Mouse (Mus musculus) thymus, adult 2 months (tissue): ENCODE data around the gene Iglon5. TPM values are rescaled to one million over a fixed set of nuclear protein-coding genes. Genes with fewer than 3 reads are reported as not detected.

Source experiments
- DNase-seq: peaks from one replicate; pipeline ENCODE4 v3.0.0; 2021
- H3K27ac ChIP-seq: fragments of 200-500 bp; 2 replicates; pipeline ENCODE4 v1.5.1; 2012; ENCODE audit warnings: low read length, control low read depth; ENCODE audit not compliant: control insufficient read depth, insufficient read depth
- H3K27me3 ChIP-seq: fragments of 200-500 bp; 2 replicates; pipeline ENCODE4 v1.6.1; 2012; ENCODE audit warnings: mild to moderate bottlenecking, low read length, moderate library complexity, mixed read lengths; ENCODE audit not compliant: control insufficient read depth, insufficient read depth
- H3K36me3 ChIP-seq: fragments of 200-500 bp; 2 replicates; pipeline ENCODE4 v1.6.1; 2012; ENCODE audit warnings: mild to moderate bottlenecking, low read length, moderate library complexity; ENCODE audit not compliant: control insufficient read depth, insufficient read depth
- H3K4me1 ChIP-seq: fragments of 200-500 bp; replicated peaks from 2 replicates; pipeline ENCODE4 v1.6.1; 2012; ENCODE audit warnings: low read length; ENCODE audit not compliant: control insufficient read depth, insufficient read depth
- H3K4me3 ChIP-seq: fragments of 200-500 bp; 2 replicates; pipeline ENCODE4 v1.5.1; 2012; ENCODE audit warnings: mild to moderate bottlenecking, low read length, control low read depth, moderate library complexity; ENCODE audit not compliant: control insufficient read depth, insufficient read depth
- CTCF ChIP-seq: fragments of 200-500 bp; IDR thresholded peaks from 2 replicates; pipeline ENCODE4 v1.5.1; 2012; ENCODE audit warnings: mild to moderate bottlenecking, control low read depth, low read length, moderate library complexity, borderline replicate concordance; ENCODE audit not compliant: control insufficient read depth, poor library complexity, insufficient read depth; ENCODE audit errors: extremely low read depth
- POLR2A ChIP-seq: fragments of 200-500 bp; IDR thresholded peaks from 2 replicates; pipeline ENCODE4 v1.6.1; 2012; ENCODE audit warnings: mild to moderate bottlenecking, low read length, control low read depth, moderate library complexity; ENCODE audit not compliant: control insufficient read depth, poor library complexity, insufficient read depth; ENCODE audit errors: extremely low read depth
- WGBS: fragments of 180-500 bp; shearing (Covaris S2); methylation state at CpG from one replicate; pipeline ENCODE4 v1.1.7; 2018; 5-methylcytosine and 5-hydroxymethylcytosine counted together
- polyA plus RNA-seq: library from polyadenylated mRNA; depleted of rRNA; stranded (reverse); fragments of >200 nt; gene quantifications from 2 replicates; pipeline ENCODE4 v1.2.3, GENCODE M21; 2012

Gene Iglon5
- polyA plus RNA-seq, 1 experiment, result 1.1 TPM

GRCm38 (mm10) chr7:43440482-43440881, 49.4 kb downstream of the Iglon5 start, which contains the start of gene Cldnd2:
TSS of gene Cldnd2 (plus strand) at chr7:43440782.
- Histone ChIP-seq H3K4me1 (peaks cover 28% of the 10 kb centered on the region), H3K27ac (no peak within 1 kb of the TSS), H3K27me3 (no peaks in the 10 kb centered on the region), H3K4me3 (no peak within 1 kb of the TSS), H3K36me3 (no peaks in the 10 kb centered on the region)
- WGBS, result 85% methylated on average over 6 of the region's 6 CpGs
- TF ChIP-seq POLR2A (no peak), CTCF (no peak)
- DNase-seq, result no peak

- Histone ChIP-seq H3K27ac (no peak overlapping the region), H3K27me3 (no peaks in the 10 kb centered on the region), H3K4me1 (peaks cover 22% of the 10 kb centered on the region), H3K36me3 (no peaks in the 10 kb centered on the region), H3K4me3 (no peak overlapping the region)
- TF ChIP-seq POLR2A (no peak), CTCF (no peak)
- 7% methylated on average over 4 of the region's 4 CpGs for WGBS
- no peak for DNase-seq
Observed at GRCm38 (mm10) chr7:43438611-43439010, 51.3 kb downstream of the Iglon5 start.

GRCm38 (mm10) chr7:43436341-43437255, 53.3 kb downstream of the Iglon5 start, which contains the start of gene Nkg7:
TSS of gene Nkg7 (plus strand) at chr7:43437073.
- no peak for DNase-seq
- H3K27me3 ChIP-seq, result no peaks in the 10 kb centered on the region
- H3K36me3 ChIP-seq, result no peaks in the 10 kb centered on the region
- H3K27ac ChIP-seq, result peak within 1 kb of the TSS; percentile 54; the same call in 1 of the 2 replicates
- no peak for TF ChIP-seq CTCF
- no peak for TF ChIP-seq POLR2A
- WGBS, result 18% methylated on average over 10 of the region's 10 CpGs
- peak within 1 kb of the TSS; percentile 20 for H3K4me3 ChIP-seq
- peaks cover 9% of the 10 kb centered on the region for H3K4me1 ChIP-seq

- Histone ChIP-seq H3K4me3 (no peak overlapping the region), H3K27ac (no peak overlapping the region), H3K36me3 (no peaks in the 10 kb centered on the region), H3K27me3 (no peaks in the 10 kb centered on the region), H3K4me1 (peaks cover 9% of the 10 kb centered on the region)
- DNase-seq, result no peak
- TF ChIP-seq CTCF (no peak), POLR2A (no peak)
- 91% methylated on average over 5 of the region's 5 CpGs for WGBS
Observed at GRCm38 (mm10) chr7:43434676-43435075, 55.2 kb downstream of the Iglon5 start.

GRCm38 (mm10) chr7:43432891-43433290, 57.0 kb downstream of the Iglon5 start:
- Histone ChIP-seq H3K4me1 (peaks cover 4% of the 10 kb centered on the region), H3K4me3 (no peak overlapping the region), H3K27ac (no peak overlapping the region), H3K27me3 (no peaks in the 10 kb centered on the region), H3K36me3 (no peaks in the 10 kb centered on the region)
- DNase-seq, result no peak
- TF ChIP-seq CTCF (no peak), POLR2A (no peak)
- 92% methylated on average over 4 of the region's 4 CpGs for WGBS

- Histone ChIP-seq H3K27me3 (no peaks in the 10 kb centered on the region), H3K4me1 (no peaks in the 10 kb centered on the region), H3K36me3 (no peaks in the 10 kb centered on the region), H3K27ac (no peak overlapping the region), H3K4me3 (no peak overlapping the region)
- TF ChIP-seq POLR2A (no peak), CTCF (no peak)
- WGBS, result 74% methylated on average over 4 of the region's 4 CpGs
- DNase-seq, result no peak
Observed at GRCm38 (mm10) chr7:43429500-43429899, 60.4 kb downstream of the Iglon5 start.

GRCm38 (mm10) chr7:43427406-43427805, 62.5 kb downstream of the Iglon5 start, which contains the start of gene Lim2:
TSS of gene Lim2 (plus strand) at chr7:43427670.
- Histone ChIP-seq H3K36me3 (no peaks in the 10 kb centered on the region), H3K4me1 (no peaks in the 10 kb centered on the region), H3K27me3 (no peaks in the 10 kb centered on the region), H3K4me3 (no peak within 1 kb of the TSS), H3K27ac (no peak within 1 kb of the TSS)
- WGBS, result 91% methylated on average over 8 of the region's 8 CpGs
- no peak for TF ChIP-seq POLR2A
- TF ChIP-seq CTCF, result no peak
- DNase-seq, result no peak
